7 mouse cellular contexts compared by ENCODE assay signal in the genomic region with DNA sequence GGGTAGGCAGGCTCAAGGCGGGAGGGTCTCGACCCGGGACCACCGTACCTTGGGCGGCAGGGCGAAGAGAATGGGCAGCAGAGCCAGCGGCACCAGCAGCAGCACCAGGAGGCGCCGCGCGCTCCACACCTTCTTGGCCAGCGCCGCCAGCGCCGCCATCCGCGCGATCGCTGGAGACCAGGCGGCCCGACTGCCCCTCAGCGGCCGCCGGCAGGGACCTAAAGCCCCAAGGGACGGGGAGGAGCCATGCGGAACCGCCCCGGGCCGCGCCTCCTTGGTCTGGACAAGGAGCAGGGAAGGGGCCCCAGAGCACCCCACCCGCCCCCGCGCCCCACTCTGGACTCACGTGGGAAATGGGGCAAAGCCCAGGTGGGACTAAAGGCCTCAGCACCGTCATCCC. TPM values are rescaled to one million over a fixed set of nuclear protein-coding genes. Genes with fewer than 3 reads are reported as not detected.
DNase-seq lines count a peak whose midpoint lies in the region; ATAC-seq lines count a peak whose summit lies in the region.

Slc13a3 (minus strand) TSS at position 228 of the 400 bp plus-strand sequence.

- H3K27ac ChIP-seq in neural tube, embryonic 11.5 days (ENCODE audit: low read depth, low read length), result no peak within 1 kb of the TSS
- no peak within 1 kb of the TSS for H3K27ac ChIP-seq in midbrain, embryonic 11.5 days (ENCODE audit: low read depth, low read length)

- H3K4me1 ChIP-seq in neural tube, embryonic 11.5 days (ENCODE audit: control insufficient read depth, insufficient read depth, low read length), result 0 out of 2 replicates have a peak, but pooled peaks cover 6% of the 10 kb centered on the region
- peaks cover 5% of the 10 kb centered on the region for H3K4me1 ChIP-seq in midbrain, embryonic 11.5 days (ENCODE audit: control insufficient read depth, insufficient read depth, low read length)

- WGBS in neural tube, embryonic 11.5 days, result 2% methylated on average over 33 of the region's 35 CpGs
- WGBS in midbrain, embryonic 11.5 days, result 2% methylated on average over 34 of the region's 35 CpGs

- no peaks in the 10 kb centered on the region for H3K9me3 ChIP-seq in neural tube, embryonic 11.5 days (ENCODE audit: control insufficient read depth, low read length)
- H3K9me3 ChIP-seq in midbrain, embryonic 11.5 days (ENCODE audit: control insufficient read depth, low read length), result no peaks in the 10 kb centered on the region

- peak within 1 kb of the TSS; percentile 29; the same call in 1 of the 2 replicates for H3K9ac ChIP-seq in neural tube, embryonic 11.5 days (ENCODE audit: low read length)
- peak within 1 kb of the TSS; percentile 43 for H3K9ac ChIP-seq in midbrain, embryonic 11.5 days (ENCODE audit: low read length)

- DNase-seq in neural tube, embryonic 11.5 days (ENCODE audit: low spot score), result peak; percentile 26
- DNase-seq in neural tube, embryonic 10.5 days (ENCODE audit: extremely low spot score, low spot score), result no peak
- peak; percentile 17 to 25 for DNase-seq in heart, postnatal 14 days
- peak; percentile 62 to 75 for DNase-seq in kidney, postnatal 4 days
- DNase-seq in midbrain, embryonic 11.5 days (ENCODE audit: low spot score, missing footprints), result peak; percentile 85
- DNase-seq in gastrocnemius, postnatal 36 days, result no peak
- DNase-seq in ovary, postnatal 14 days (ENCODE audit: low spot score), result no peak

- intact Hi-C loops in heart, postnatal 14 days (cut with DNase I), result no loop called here
- intact Hi-C loops in gastrocnemius, postnatal 36 days (cut with DNase I), result no loop called here

- no peak for ATAC-seq in neural tube, embryonic 11.5 days (ENCODE audit: insufficient read depth, low FRiP score, low TSS enrichment)
- peak; percentile 44; the same call in 1 of the 2 replicates for ATAC-seq in midbrain, embryonic 11.5 days (ENCODE audit: low FRiP score)

- peak within 1 kb of the TSS; percentile 41; the same call in 1 of the 2 replicates for H3K4me2 ChIP-seq in neural tube, embryonic 11.5 days (ENCODE audit: low read depth)
- peak within 1 kb of the TSS; percentile 45 for H3K4me2 ChIP-seq in midbrain, embryonic 11.5 days

- H3K27me3 ChIP-seq in neural tube, embryonic 11.5 days (ENCODE audit: control insufficient read depth, insufficient read depth, low read length), result peaks cover 19% of the 10 kb centered on the region
- peaks cover 9% of the 10 kb centered on the region for H3K27me3 ChIP-seq in midbrain, embryonic 11.5 days (ENCODE audit: control insufficient read depth, insufficient read depth, low read length)

- no peak within 1 kb of the TSS for H3K4me3 ChIP-seq in neural tube, embryonic 11.5 days (ENCODE audit: low read depth, low read length)
- H3K4me3 ChIP-seq in midbrain, embryonic 11.5 days (ENCODE audit: low read depth, low read length), result peak within 1 kb of the TSS; percentile 14

- no peaks in the 10 kb centered on the region for H3K36me3 ChIP-seq in neural tube, embryonic 11.5 days (ENCODE audit: control insufficient read depth, insufficient read depth, low read length)
- no peaks in the 10 kb centered on the region for H3K36me3 ChIP-seq in midbrain, embryonic 11.5 days (ENCODE audit: control insufficient read depth, insufficient read depth, low read length)

RNA-seq across cellular contexts. Expression of gene Slc13a3, which starts in this region (rescaled TPM):
- polyA plus RNA-seq in neural tube, embryonic 11.5 days (2014; fragmentation: Nextera tagmentation; extraction: Ambion mirVana), result 0.23 and 0.24 TPM in 2 replicates
- under 1 TPM; 0.34 to 0.38 TPM for total RNA-seq in heart, postnatal 14 days (2021)
- polyA plus RNA-seq in midbrain, embryonic 11.5 days (2014; fragmentation: Nextera tagmentation; extraction: Ambion mirVana), result 1.4 and 2.1 TPM in 2 replicates
- under 1 TPM in 1 of 2 experiments, not detected in 1; 0.27 TPM for total RNA-seq in gastrocnemius, postnatal 36 days (2021)

Comparison
In these comparisons a context has a peak if more than half of its experiments do, and no peak if none do; other contexts are left out.
1. Peak in DNase-seq, H3K9ac ChIP-seq and H3K4me2 ChIP-seq in neural tube, embryonic 11.5 days; RNA of the gene not detected or under 1 TPM.
2. Peak in DNase-seq in heart, postnatal 14 days; RNA of the gene not detected or under 1 TPM.
3. DNase-seq: peak in kidney, postnatal 4 days (2 of 2) and midbrain, embryonic 11.5 days (single experiment); none in neural tube, embryonic 10.5 days (single experiment), gastrocnemius, postnatal 36 days (0 of 2) and ovary, postnatal 14 days (single experiment).